In the genomic region with DNA sequence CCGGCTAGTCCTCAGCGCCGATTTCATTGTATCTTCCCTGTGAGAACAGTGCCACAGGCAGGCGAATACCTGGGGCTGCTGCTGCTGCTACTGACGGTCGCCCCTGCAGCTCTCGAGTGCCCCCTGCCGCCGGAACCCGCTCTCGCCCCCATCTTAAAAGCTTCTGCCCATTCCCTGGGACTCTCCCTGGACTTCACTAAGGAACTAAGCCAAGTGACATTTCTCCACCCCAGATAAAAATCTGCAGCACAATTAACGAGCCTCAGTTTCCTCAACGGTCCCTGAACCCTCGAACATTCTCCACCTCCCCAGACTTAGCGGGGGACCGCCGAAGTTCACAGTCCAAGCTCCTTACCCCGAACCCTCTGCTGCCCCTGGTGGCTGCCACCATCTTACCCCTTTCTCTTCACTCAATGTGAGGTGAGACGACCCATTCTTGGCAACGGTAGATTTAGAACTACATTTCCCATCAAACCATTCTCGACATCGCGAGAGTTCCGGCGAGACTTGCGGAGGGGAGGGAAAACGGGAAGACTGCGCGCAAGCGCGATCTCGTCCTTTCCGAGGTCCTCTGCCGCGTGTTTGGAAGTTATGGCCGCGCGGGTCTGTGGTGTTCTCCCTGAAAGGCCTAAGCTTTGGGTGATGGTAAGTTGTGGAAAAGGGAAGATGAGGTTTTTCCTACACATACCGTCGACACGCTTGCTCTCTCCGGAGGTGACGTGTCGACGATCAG, we compare ENCODE assay signal across 7 mouse cellular contexts. TPM values are rescaled to one million over a fixed set of nuclear protein-coding genes. Genes with fewer than 3 reads are reported as not detected.
DNase-seq lines count a peak whose midpoint lies in the region; ATAC-seq lines count a peak whose summit lies in the region.

No protein-coding gene starts in this region.

- H3K27ac ChIP-seq in embryonic facial prominence, embryonic 11.5 days (replicated peaks; ENCODE audit: low read depth, low read length) = no peak overlapping the region
- H3K27ac ChIP-seq in limb, embryonic 11.5 days (replicated peaks; ENCODE audit: low read depth, low read length) = no peak overlapping the region
- peak overlapping the region; percentile 45; the same call in 1 of the 2 replicates for H3K27ac ChIP-seq in midbrain, embryonic 14.5 days (replicated peaks; ENCODE audit: low read depth, low read length)

- no peaks in the 10 kb centered on the region for H3K9me3 ChIP-seq in embryonic facial prominence, embryonic 11.5 days (replicated peaks; ENCODE audit: control insufficient read depth, low read length)
- no peaks in the 10 kb centered on the region for H3K9me3 ChIP-seq in limb, embryonic 11.5 days (ENCODE audit: control insufficient read depth, low read length)
- no peaks in the 10 kb centered on the region for H3K9me3 ChIP-seq in midbrain, embryonic 14.5 days (ENCODE audit: control insufficient read depth, low read length)

- H3K9ac ChIP-seq in embryonic facial prominence, embryonic 11.5 days (replicated peaks; ENCODE audit: low read length) = peak overlapping the region; percentile 90
- H3K9ac ChIP-seq in limb, embryonic 11.5 days (ENCODE audit: low read length) = peak overlapping the region; percentile 94
- peak overlapping the region; percentile 89 for H3K9ac ChIP-seq in midbrain, embryonic 14.5 days (replicated peaks; ENCODE audit: low read length)

- H3K4me1 ChIP-seq in embryonic facial prominence, embryonic 11.5 days (ENCODE audit: control insufficient read depth, insufficient read depth, low read length) = no peaks in the 10 kb centered on the region
- H3K4me1 ChIP-seq in limb, embryonic 11.5 days (ENCODE audit: control insufficient read depth, insufficient read depth, low read length) = peaks cover 11% of the 10 kb centered on the region; the same call in 1 of the 2 replicates
- H3K4me1 ChIP-seq in midbrain, embryonic 14.5 days (ENCODE audit: control insufficient read depth, insufficient read depth, low read length) = peaks cover 17% of the 10 kb centered on the region

- H3K36me3 ChIP-seq in embryonic facial prominence, embryonic 11.5 days (replicated peaks; ENCODE audit: control insufficient read depth, insufficient read depth, low read depth, low read length) = peaks cover 18% of the 10 kb centered on the region
- peaks cover 23% of the 10 kb centered on the region; the same call in 1 of the 2 replicates for H3K36me3 ChIP-seq in limb, embryonic 11.5 days (ENCODE audit: control insufficient read depth, insufficient read depth, low read length)
- peaks cover 35% of the 10 kb centered on the region for H3K36me3 ChIP-seq in midbrain, embryonic 14.5 days (ENCODE audit: control insufficient read depth, insufficient read depth, low read length)

- H3K4me3 ChIP-seq in embryonic facial prominence, embryonic 11.5 days (ENCODE audit: low read depth, low read length) = peak overlapping the region; percentile 78
- peak overlapping the region; percentile 82 for H3K4me3 ChIP-seq in limb, embryonic 11.5 days (ENCODE audit: low read depth, low read length)
- peak overlapping the region; percentile 72 for H3K4me3 ChIP-seq in midbrain, embryonic 14.5 days (replicated peaks; ENCODE audit: low read depth, low read length)

- H3K27me3 ChIP-seq in embryonic facial prominence, embryonic 11.5 days (ENCODE audit: control insufficient read depth, insufficient read depth, low read length) = no peaks in the 10 kb centered on the region
- no peaks in the 10 kb centered on the region for H3K27me3 ChIP-seq in limb, embryonic 11.5 days (ENCODE audit: control insufficient read depth, insufficient read depth, low read length)
- H3K27me3 ChIP-seq in midbrain, embryonic 14.5 days (ENCODE audit: control insufficient read depth, insufficient read depth, low read length) = no peaks in the 10 kb centered on the region

- 2% methylated on average over 45 of the region's 45 CpGs for WGBS in embryonic facial prominence, embryonic 11.5 days
- 3% methylated on average over 45 of the region's 45 CpGs for WGBS in limb, embryonic 11.5 days
- 1% methylated on average over 45 of the region's 45 CpGs for WGBS in midbrain, embryonic 14.5 days

- ATAC-seq in embryonic facial prominence, embryonic 11.5 days (replicated peaks; ENCODE audit: insufficient number of reproducible peaks, low FRiP score, low TSS enrichment, low read depth) = peak; percentile 84
- peak; percentile 88 for ATAC-seq in limb, embryonic 11.5 days (ENCODE audit: insufficient number of reproducible peaks, low FRiP score, low TSS enrichment, low read depth)
- ATAC-seq in midbrain, embryonic 14.5 days (ENCODE audit: low FRiP score, low TSS enrichment) = peak; percentile 92

- H3K4me2 ChIP-seq in embryonic facial prominence, embryonic 11.5 days (ENCODE audit: low read depth, low read length) = peak overlapping the region; percentile 51
- peak overlapping the region; percentile 90 for H3K4me2 ChIP-seq in limb, embryonic 11.5 days (ENCODE audit: low read depth, severe bottlenecking)
- H3K4me2 ChIP-seq in midbrain, embryonic 14.5 days (ENCODE audit: low read length) = peak overlapping the region; percentile 94

- DNase-seq in adrenal gland, postnatal 14 days = peak; percentile 97
- DNase-seq in embryonic facial prominence, embryonic 11.5 days (ENCODE audit: low spot score) = peak; percentile 99
- peak; percentile 99 for DNase-seq in heart, adult 11 months
- DNase-seq in kidney, adult 18-20 months = peak; percentile 99
- DNase-seq in limb, embryonic 11.5 days (ENCODE audit: low spot score) = peak; percentile 98
- DNase-seq in midbrain, embryonic 14.5 days = peak; percentile 99
- DNase-seq in spleen, adult 18-20 months = peak; percentile 96 to 98

RNA-seq across cellular contexts. Expression of gene Cygb, which starts 17.2 kb away (rescaled TPM):
- total RNA-seq in adrenal gland, postnatal 14 days (2021) = 30.9 and 35.0 TPM in 2 replicates
- 3.5 and 3.8 TPM in 2 replicates for polyA plus RNA-seq in embryonic facial prominence, embryonic 11.5 days (2014; fragmentation: Nextera tagmentation; extraction: Ambion mirVana)
- 2.3 and 2.8 TPM in 2 replicates for polyA plus RNA-seq in limb, embryonic 11.5 days (2014; fragmentation: Nextera tagmentation; extraction: Ambion mirVana)
- polyA plus RNA-seq in midbrain, embryonic 14.5 days (2014; fragmentation: Nextera tagmentation; extraction: Ambion mirVana) = 19.1 and 24.0 TPM in 2 replicates

RNA-seq across cellular contexts. Expression of gene Prcd, which starts 17.9 kb away (rescaled TPM):
- 5.3 and 6.1 TPM in 2 replicates for total RNA-seq in adrenal gland, postnatal 14 days (2021)
- polyA plus RNA-seq in embryonic facial prominence, embryonic 11.5 days (2014; fragmentation: Nextera tagmentation; extraction: Ambion mirVana) = 0.43 and 0.77 TPM in 2 replicates
- 0.95 and 0.97 TPM in 2 replicates for polyA plus RNA-seq in limb, embryonic 11.5 days (2014; fragmentation: Nextera tagmentation; extraction: Ambion mirVana)
- polyA plus RNA-seq in midbrain, embryonic 14.5 days (2014; fragmentation: Nextera tagmentation; extraction: Ambion mirVana) = 1.6 and 3.3 TPM in 2 replicates

RNA-seq across cellular contexts. Expression of gene Rhbdf2, which starts 44.5 kb away (rescaled TPM):
- 11.2 and 14.3 TPM in 2 replicates for total RNA-seq in adrenal gland, postnatal 14 days (2021)
- polyA plus RNA-seq in embryonic facial prominence, embryonic 11.5 days (2014; fragmentation: Nextera tagmentation; extraction: Ambion mirVana) = 2.8 and 3.1 TPM in 2 replicates
- 3.1 and 3.9 TPM in 2 replicates for polyA plus RNA-seq in limb, embryonic 11.5 days (2014; fragmentation: Nextera tagmentation; extraction: Ambion mirVana)
- polyA plus RNA-seq in midbrain, embryonic 14.5 days (2014; fragmentation: Nextera tagmentation; extraction: Ambion mirVana) = 0.61 and 0.63 TPM in 2 replicates
